Mouse (Mus musculus) brain, embryonic 18.5 days (tissue): ENCODE measurements around the gene Itga7.

Experiments used
- DNase-seq: peaks from one replicate; pipeline ENCODE4 v3.0.0-alpha.2; 2012; ENCODE audit warnings: low read depth, low spot score

Gene Itga7

DNA sequence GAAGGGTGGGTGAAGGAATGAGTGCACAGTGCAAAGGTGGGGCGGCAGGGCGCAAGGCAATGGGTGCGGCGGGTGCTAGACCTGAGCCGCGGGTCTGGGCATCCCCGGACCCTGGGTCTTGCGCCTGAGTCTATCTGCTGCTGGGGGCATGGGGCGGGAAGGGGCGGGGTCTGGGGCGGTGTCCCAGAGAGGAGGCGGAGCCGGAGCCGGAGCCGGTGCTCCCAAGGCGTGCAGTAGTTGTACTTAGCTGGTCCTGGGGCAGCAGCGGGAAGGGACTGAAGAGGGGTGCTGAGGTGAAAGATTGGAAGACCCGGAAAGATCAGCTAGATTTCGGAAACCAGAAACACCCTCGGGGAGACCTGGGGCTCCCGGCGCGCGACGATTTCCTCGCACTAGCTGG is at the start of gene Itga7:
TSS of gene Itga7 (plus strand) at position 245 of the 400 bp plus-strand sequence.
- no peak for DNase-seq

DNA sequence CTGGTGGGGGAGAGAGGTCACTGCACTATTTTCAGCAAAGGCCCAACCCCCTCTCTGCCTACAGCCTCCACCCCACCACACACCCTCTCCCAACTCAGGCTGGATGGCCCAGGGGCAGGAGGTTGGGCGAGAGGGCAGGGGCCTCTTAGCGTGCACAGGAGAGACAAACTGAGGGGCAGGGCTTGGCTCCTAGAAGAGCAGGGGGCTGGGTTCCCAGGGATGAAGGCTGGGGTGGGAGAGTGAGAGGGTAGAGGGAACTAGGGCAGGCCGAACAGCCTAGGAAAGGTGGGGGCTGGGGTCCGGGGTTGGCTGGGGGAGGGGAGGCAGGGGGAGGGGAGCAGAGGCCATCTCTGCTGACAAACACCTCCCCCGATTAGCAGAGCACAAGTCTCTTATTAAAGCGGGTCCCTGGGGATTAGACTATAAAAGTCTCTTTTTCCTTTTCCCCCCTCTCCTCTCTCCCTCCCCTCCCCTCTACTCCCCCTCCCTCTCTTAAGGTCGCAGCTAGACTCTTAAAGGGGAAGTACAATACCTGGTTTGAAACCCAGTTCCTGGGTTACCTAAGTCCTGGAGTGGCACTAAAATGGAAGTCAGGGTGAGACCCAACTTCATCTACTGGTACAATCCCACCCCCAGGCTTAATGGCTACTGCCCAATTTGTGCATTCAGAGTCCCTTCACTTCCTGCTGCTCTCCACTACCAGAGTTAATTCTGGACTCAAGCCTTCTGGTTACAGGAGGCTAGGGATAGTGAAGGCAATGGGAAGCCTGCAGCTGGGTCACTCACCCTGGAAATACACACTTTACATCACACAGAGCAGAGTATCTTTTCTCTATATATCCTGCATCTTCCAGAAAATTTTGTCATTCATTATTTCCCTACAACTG is 44.4 kb upstream of the Itga7 start:
- no peak for DNase-seq

GRCm38 (mm10) chr10:128889846-128890245 is 43.8 kb upstream of the Itga7 start:
- no peak for DNase-seq

- no peak for DNase-seq
Measured at GRCm38 (mm10) chr10:128890383-128891295, 43.0 kb upstream of the Itga7 start.

DNA sequence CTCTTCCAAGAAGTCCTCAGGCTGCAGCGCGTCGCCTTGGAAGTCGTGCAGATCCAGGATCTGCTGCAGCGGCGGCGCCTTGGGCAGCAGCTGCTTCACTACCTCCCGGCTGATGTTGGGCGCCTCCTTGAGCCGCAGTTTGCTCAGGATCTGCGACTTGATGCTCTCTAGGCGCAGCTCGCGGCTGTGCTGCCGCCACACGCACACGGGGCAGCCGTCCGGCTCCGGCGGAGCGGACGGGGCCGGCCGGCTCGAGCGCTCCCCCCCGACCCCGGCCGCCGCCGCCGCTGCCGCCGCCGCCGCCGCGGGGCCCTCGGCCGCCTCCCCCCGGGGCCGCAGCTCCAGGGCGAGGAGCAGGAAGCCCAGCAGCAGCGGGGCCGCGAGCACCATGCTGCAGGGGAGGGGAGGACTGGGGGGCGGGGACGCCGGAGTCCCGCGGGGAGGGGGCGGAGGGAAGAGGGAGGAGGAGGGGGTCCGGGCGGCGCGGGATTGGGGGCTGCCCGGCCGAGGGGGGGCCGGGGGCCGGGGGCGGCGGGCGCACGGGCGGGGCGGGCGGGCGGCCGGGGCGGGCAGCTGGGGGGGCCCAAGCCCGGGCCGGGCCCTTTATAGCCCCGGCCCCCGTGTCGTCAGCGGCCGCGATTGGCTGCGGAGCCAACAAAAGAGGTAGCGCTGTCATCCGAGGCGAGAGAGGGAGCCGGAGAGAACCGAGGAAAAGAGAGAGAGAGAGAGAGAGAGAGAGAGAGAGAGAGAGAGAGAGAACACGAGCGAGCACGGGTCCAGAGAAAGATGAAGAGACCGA is 42.1 kb upstream of the Itga7 start, which contains the start of gene Gdf11:
TSS of gene Gdf11 (minus strand) at position 423 of the 799 bp plus-strand sequence.
- DNase-seq, result no peak

DNA sequence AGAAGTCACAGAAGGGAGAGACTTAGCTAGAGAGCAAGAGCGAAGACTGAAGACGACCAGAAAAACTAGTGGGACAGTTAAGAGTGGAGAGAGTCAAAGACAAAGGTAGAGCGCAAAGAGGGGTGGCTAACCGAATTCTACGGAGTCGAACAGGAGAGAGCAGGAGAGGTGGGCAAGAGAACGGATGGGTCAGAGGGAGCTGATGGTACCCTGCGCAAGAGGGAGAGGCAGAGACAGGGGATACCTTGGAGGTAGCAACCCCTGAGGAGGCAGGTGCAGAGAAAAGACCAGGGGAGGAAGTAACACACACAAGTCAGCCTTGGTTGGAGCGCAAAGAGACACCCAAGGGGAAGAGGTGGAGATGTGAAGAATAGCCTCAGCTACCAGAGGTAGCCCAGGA is 41.4 kb upstream of the Itga7 start:
- no peak for DNase-seq

DNA sequence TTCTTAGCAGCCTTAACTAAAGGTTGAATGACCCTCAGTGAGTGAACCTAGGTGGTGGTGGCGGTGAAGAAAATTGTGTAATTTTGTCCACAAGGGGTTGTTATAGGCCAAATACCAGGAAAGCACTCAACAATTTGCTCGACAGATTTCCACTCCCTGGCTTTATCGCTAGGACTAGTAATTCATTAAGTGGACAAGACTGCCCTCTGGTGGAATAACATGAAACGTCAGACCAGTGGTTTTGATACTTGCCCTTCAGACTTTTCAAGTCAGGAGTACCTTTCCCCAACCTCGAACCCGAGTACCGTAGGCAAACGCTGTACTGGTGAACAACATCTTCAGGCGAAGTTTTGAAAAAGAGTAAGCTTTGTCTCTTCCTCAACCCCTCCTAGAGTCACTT is 38.2 kb upstream of the Itga7 start:
- DNase-seq, result no peak

DNA sequence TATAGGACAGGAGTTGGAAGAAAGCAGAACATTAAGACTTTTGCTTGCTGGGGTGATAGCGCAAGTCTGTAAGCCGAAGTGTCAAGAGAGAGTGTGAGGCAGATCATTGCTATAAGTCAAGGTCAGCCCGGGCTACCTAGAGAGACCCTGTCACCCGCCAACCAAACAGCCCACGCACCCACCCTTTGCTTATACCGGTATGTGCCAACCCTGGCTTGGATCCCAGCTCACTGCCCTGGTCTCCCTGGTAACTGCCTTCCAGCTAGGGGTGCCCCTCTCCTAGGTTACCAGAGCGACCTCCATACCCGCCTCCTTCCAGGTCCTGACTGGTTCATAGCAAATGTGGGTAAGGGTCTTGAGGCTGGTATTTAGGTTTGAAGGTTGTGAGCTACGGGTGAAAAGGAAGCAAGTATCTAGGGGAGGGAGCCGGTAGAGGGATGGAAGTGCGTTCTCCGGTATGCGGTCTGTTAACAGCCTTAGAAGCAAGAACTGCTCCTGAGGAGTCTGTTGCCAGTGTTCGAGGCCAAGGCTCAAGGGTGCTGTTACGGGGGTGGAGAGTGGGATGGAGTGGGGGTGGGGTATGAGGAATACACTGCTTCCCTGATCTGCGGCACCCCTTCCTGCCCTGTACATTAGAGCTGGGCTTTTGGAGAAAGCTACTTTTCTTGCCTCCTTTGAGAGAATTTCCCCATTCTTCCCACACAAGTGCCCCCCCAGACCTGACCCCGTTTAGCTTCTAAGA is 37.5 kb upstream of the Itga7 start:
- DNase-seq, result no peak

GRCm38 (mm10) chr10:128896807-128897206 is 36.8 kb upstream of the Itga7 start:
- no peak for DNase-seq

DNA sequence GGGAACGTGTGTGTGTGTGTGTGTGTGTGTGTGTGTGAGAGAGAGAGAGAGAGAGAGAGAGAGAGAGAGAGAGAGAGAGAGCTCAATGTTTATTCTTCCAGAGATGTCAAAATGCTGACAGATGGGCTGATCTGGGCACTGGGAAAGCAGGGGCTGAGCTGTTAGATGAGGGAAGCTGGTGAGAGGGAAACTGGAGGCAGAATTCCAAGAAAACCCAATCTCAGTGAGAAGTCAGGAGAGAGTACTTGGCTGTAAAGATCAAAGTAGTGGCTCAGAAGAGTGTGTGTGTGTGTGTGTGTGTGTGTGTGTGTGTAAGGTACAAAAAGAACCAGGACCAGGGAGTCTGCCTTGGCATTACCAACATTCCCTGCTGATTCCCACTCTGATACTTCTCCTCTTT is 36.1 kb upstream of the Itga7 start:
- DNase-seq, result no peak

GRCm38 (mm10) chr10:128899759-128900490 is 33.7 kb upstream of the Itga7 start:
- DNase-seq, result no peak

DNA sequence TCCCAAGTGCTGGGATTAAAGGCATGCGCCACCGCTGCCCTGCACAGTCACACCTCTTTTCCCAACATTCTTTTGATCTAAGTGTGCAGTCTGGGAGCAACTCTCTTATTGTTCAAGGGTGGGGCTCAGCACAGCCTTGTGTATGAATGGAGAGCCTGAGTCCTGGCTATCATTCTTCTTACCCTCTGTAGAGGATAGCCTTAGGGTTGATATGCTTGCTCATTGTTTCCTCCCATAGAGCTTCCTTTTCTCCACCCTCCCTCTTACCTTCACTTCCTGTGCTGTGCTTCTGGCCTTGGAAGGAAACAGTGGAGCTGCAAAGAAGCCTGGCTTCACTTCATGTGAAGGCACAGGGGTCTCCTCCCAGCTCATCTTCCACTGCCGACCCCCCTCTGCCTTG is 32.9 kb upstream of the Itga7 start, which contains the start of gene Cd63:
TSS of gene Cd63 (plus strand) at position 292 of the 400 bp plus-strand sequence.
- DNase-seq, result no peak

DNA sequence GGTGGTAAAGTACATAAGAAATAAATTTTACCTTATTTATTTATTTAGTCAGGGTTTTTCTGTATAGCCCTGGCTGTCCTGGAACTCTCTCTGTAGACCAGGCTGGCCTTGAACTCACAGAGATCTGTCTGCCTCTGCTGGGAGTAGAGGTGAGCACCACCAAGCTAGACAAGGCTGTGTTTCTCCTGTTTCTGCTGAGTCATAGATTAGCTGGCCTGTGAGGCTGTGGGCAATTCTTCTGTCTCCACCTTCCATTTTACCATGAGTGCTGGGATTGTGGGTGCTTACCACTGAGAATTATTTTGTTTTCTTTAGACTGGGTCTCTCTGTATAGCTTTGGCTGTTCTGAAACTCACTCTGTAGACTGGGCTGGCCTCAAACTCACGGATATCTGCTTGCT is 32.2 kb upstream of the Itga7 start:
- no peak for DNase-seq

GRCm38 (mm10) chr10:128902409-128902988 is 31.1 kb upstream of the Itga7 start:
- DNase-seq, result no peak

DNA sequence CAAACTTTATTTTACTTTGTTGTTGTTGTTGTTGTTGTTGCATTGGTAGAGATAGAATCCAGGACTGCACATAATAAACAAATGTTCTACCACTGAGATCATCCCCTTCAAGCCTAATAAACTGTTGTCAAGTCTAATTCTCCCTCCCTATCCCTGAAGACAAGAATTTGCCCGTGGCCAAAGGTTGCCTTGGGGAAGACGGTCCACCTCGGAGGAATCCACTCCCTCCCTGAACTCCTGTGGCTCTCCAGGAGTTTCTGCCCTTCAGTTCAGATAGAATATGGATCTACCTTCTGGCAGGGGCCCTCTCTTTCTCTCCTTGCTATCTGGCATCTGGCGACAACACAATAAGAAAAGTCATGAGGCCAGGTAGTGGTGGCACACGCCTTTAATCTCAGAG is 28.8 kb upstream of the Itga7 start:
- DNase-seq, result no peak

DNA sequence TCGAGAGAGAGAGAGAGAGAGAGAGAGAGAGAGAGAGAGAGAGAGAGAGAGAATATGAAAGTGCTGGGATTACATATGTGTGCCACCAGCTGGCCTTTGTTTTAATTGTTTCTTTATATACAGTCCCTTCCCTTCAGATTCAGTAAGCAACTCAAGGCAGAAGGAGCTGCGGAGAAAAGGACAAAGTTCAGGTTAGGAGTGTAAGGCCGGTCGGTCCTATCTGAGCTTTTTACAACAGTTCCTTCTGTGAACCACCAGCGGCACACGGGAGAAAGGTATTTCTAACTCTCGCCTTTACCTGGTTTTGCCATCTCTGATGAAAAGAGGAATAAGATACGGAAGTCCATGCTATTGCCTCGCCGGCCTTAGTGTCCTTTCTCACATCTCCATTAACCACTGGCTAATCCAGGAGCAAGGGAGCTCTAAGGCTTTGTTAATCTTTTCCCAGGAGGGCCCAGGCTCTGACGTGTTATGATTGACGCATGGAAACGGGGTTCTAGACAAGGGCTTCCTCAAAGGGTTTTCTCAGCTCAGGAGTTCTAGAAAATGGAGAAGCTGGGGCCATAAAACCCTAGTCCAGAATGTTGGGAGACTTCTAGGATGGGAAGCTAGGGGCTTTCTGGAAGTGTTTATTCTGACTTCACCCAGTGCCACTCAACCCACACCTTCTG is 24.7 kb upstream of the Itga7 start:
- DNase-seq, result no peak

DNA sequence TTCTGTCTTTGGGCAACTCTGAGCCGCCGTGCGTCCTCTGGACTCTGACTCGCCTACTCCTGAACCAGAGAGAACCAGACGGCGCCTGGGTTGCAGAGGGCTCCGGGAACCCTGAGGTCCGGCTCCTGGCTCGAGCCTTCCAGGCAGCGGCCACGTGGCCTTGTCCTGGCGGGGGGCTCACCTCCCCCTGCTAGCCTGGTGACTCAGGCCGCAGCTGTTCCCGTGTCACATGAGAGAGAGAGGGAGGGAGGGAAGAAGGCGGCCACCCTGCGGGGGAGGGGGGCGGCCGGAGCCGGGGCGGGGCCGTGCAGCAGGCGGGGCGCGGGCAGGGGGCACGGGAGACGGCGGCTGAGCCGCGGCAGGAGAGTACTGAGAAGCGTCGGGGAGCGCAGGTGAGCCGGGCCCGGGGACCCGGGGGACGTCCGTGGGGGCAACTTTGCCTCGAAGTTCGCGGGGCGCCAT is 24.0 kb upstream of the Itga7 start:
- DNase-seq, result no peak

- DNase-seq, result no peak
Measured at GRCm38 (mm10) chr10:128910066-128910841, 23.4 kb upstream of the Itga7 start.
